Mouse (Mus musculus) intestine, postnatal 0 days (tissue): ENCODE data around the gene Dlg4. TPM values are rescaled to one million over a fixed set of nuclear protein-coding genes. Genes with fewer than 3 reads are reported as not detected.

Source experiments
- ATAC-seq: fragments of 200-750 bp; cut with Nextera tagmentation; 2 replicates; pipeline ENCODE4 v1.8.0; 2017; ENCODE audit warnings: mild to moderate bottlenecking, moderate TSS enrichment, moderate library complexity
- H3K27ac ChIP-seq: fragments of 300-500 bp; sonication (generic); 2 replicates; pipeline ENCODE4 v1.5.1; 2014; ENCODE audit warnings: mild to moderate bottlenecking, low read depth, low read length, moderate library complexity
- H3K27me3 ChIP-seq: fragments of 300-500 bp; sonication (generic); replicated peaks from 2 replicates; pipeline ENCODE4 v1.6.1; 2014; ENCODE audit warnings: low read length, mixed read lengths; ENCODE audit not compliant: control insufficient read depth, insufficient read depth
- H3K36me3 ChIP-seq: fragments of 300-500 bp; sonication (generic); 2 replicates; pipeline ENCODE4 v1.6.1; 2014; ENCODE audit warnings: mild to moderate bottlenecking, moderate library complexity; ENCODE audit not compliant: control insufficient read depth, insufficient read depth
- H3K4me1 ChIP-seq: fragments of 300-500 bp; sonication (generic); replicated peaks from 2 replicates; pipeline ENCODE4 v1.6.1; 2014; ENCODE audit warnings: antibody characterized with exemption, low read length, mixed read lengths; ENCODE audit not compliant: control insufficient read depth, insufficient read depth
- H3K4me2 ChIP-seq: fragments of 300-500 bp; sonication (generic); replicated peaks from 2 replicates; pipeline ENCODE4 v1.6.1; 2014; ENCODE audit warnings: low read depth, mild to moderate bottlenecking, moderate library complexity
- H3K4me3 ChIP-seq: fragments of 300-500 bp; sonication (generic); 2 replicates; pipeline ENCODE4 v1.5.1; 2014; ENCODE audit warnings: low read depth, low read length
- H3K9ac ChIP-seq: fragments of 300-500 bp; sonication (generic); 2 replicates; pipeline ENCODE4 v1.6.1; 2014; ENCODE audit warnings: mild to moderate bottlenecking, low read depth, low read length
- H3K9me3 ChIP-seq: fragments of 300-500 bp; sonication (generic); 2 replicates; pipeline ENCODE4 v1.6.1; 2016; ENCODE audit warnings: mixed run types; ENCODE audit not compliant: control insufficient read depth
- CTCF ChIP-seq: sonication (generic); IDR thresholded peaks from 2 replicates; pipeline ENCODE4 v1.5.1; 2016; ENCODE audit warnings: low read depth, mild to moderate bottlenecking, control low read depth, antibody characterized with exemption, moderate library complexity
- WGBS: fragments of 180-500 bp; shearing (Covaris S2); extraction: QIAGEN DNeasy Blood & Tissue Kit; methylation state at CpG from one replicate; pipeline ENCODE4 v1.1.7; 2014; 5-methylcytosine and 5-hydroxymethylcytosine counted together
- polyA plus RNA-seq: library from polyadenylated mRNA; unstranded; fragments of >200 nt; fragmentation: Nextera tagmentation; extraction: Ambion mirVana; gene quantifications from 2 replicates; pipeline ENCODE4 v1.2.1, GENCODE M21; 2015

The Dlg4 gene
- polyA plus RNA-seq, 1 experiment from 2014 or later, result 1.4 TPM

DNA sequence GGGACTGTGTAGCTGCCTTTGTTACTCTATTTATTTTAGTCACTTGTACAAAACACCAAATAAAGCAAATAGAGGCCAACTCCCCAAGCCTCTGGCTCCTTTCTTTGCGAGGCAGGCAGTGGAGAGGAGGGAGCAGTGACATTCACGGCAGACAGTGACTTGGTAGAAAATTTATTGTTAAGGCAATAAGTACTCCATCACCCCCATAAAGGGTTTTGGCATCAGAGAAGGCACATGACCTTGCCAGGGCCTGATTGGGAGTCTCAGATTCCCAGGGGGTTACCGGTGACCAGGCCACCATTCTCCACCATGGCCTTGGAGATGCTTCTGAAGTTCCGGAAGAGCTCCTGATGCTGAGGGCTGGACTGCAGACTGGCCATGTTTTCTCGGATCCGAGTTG, 6.7 kb upstream of the Dlg4 start:
- H3K27me3 ChIP-seq, result no peaks in the 10 kb centered on the region
- no peak overlapping the region for H3K27ac ChIP-seq
- no peak overlapping the region for H3K4me3 ChIP-seq
- no peak for ATAC-seq
- TF ChIP-seq CTCF, result no peak
- no peak overlapping the region for H3K9ac ChIP-seq
- no peaks in the 10 kb centered on the region for H3K9me3 ChIP-seq
- WGBS, result 83% methylated on average over 6 of the region's 6 CpGs
- peaks cover 87% of the 10 kb centered on the region for H3K36me3 ChIP-seq
- H3K4me1 ChIP-seq, result 0 out of 2 replicates have a peak, but pooled peaks cover 5% of the 10 kb centered on the region
- no peak overlapping the region for H3K4me2 ChIP-seq

- no peaks in the 10 kb centered on the region for H3K9me3 ChIP-seq
- WGBS, result 73% methylated on average over 12 of the region's 12 CpGs
Measured at GRCm38 (mm10) chr11:70010548-70010947, 6.2 kb upstream of the Dlg4 start.

GRCm38 (mm10) chr11:70010961-70011360, 5.8 kb upstream of the Dlg4 start:
- H3K27ac ChIP-seq, result no peak overlapping the region
- no peak overlapping the region for H3K9ac ChIP-seq
- no peak for TF ChIP-seq CTCF
- WGBS, result 93% methylated on average over 10 of the region's 10 CpGs
- H3K4me3 ChIP-seq, result no peak overlapping the region
- 0 out of 2 replicates have a peak, but pooled peaks cover 8% of the 10 kb centered on the region for H3K4me1 ChIP-seq
- ATAC-seq, result no peak
- H3K4me2 ChIP-seq, result no peak overlapping the region
- H3K9me3 ChIP-seq, result no peaks in the 10 kb centered on the region
- peaks cover 80% of the 10 kb centered on the region for H3K36me3 ChIP-seq
- no peaks in the 10 kb centered on the region for H3K27me3 ChIP-seq

More at GRCm38 (mm10) chr11:70010548-70010947, 6.2 kb upstream of the Dlg4 start:
- H3K4me1 ChIP-seq, result 0 out of 2 replicates have a peak, but pooled peaks cover 8% of the 10 kb centered on the region
- H3K9ac ChIP-seq, result no peak overlapping the region
- ATAC-seq, result no peak
- peaks cover 84% of the 10 kb centered on the region for H3K36me3 ChIP-seq
- no peak for TF ChIP-seq CTCF
- H3K4me3 ChIP-seq, result no peak overlapping the region
- no peak overlapping the region for H3K27ac ChIP-seq
- no peaks in the 10 kb centered on the region for H3K27me3 ChIP-seq
- no peak overlapping the region for H3K4me2 ChIP-seq

GRCm38 (mm10) chr11:70012931-70013330, 3.8 kb upstream of the Dlg4 start:
- H3K36me3 ChIP-seq, result peaks cover 60% of the 10 kb centered on the region
- H3K4me3 ChIP-seq, result no peak overlapping the region
- ATAC-seq, result no peak
- no peaks in the 10 kb centered on the region for H3K9me3 ChIP-seq
- no peaks in the 10 kb centered on the region for H3K27me3 ChIP-seq
- H3K4me1 ChIP-seq, result 0 out of 2 replicates have a peak, but pooled peaks cover 8% of the 10 kb centered on the region
- WGBS, result 90% methylated on average over 9 of the region's 9 CpGs
- H3K4me2 ChIP-seq, result no peak overlapping the region
- no peak for TF ChIP-seq CTCF
- H3K27ac ChIP-seq, result no peak overlapping the region
- H3K9ac ChIP-seq, result no peak overlapping the region

GRCm38 (mm10) chr11:70013408-70013807, 3.3 kb upstream of the Dlg4 start:
- ATAC-seq, result no peak
- H3K27ac ChIP-seq, result no peak overlapping the region
- H3K4me3 ChIP-seq, result no peak overlapping the region
- H3K4me1 ChIP-seq, result 0 out of 2 replicates have a peak, but pooled peaks cover 8% of the 10 kb centered on the region
- peaks cover 55% of the 10 kb centered on the region for H3K36me3 ChIP-seq
- TF ChIP-seq CTCF, result no peak
- H3K4me2 ChIP-seq, result no peak overlapping the region
- H3K9me3 ChIP-seq, result no peaks in the 10 kb centered on the region
- no peaks in the 10 kb centered on the region for H3K27me3 ChIP-seq
- no peak overlapping the region for H3K9ac ChIP-seq
- WGBS, result 80% methylated on average over 3 of the region's 3 CpGs

DNA sequence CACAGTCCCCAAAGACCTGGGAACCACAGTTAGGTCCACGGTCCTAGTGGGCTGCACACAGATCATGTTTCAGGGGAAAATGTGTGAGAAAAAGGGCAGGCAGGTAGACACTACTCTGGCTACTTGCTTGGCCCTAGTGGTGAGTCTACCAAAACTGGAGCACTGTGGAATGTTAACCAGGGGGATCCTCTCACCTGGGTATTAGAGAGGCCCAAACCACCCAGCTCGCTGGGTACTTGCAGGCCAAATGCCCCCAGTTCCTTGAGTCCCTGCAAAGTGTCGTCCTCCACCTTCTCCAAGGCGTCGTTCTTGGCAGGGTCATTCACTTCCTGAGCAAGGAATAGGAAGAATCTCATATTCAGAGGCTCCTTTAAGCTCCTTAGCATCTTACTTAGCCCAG, 2.7 kb upstream of the Dlg4 start:
- 64% methylated on average over 5 of the region's 5 CpGs for WGBS
- Histone ChIP-seq H3K36me3 (peaks cover 49% of the 10 kb centered on the region), H3K27ac (no peak overlapping the region)

More for the DNA sequence above, 2.7 kb upstream of the Dlg4 start:
- Histone ChIP-seq H3K27me3 (no peaks in the 10 kb centered on the region), H3K9me3 (no peaks in the 10 kb centered on the region), H3K4me3 (no peak overlapping the region), H3K4me2 (peak overlapping the region; percentile 79), H3K9ac (no peak overlapping the region), H3K4me1 (0 out of 2 replicates have a peak, but pooled peaks cover 8% of the 10 kb centered on the region)
- no peak for TF ChIP-seq CTCF
- ATAC-seq, result no peak
